Mouse (Mus musculus): ENCODE data around the gene Rala. TPM values are rescaled to one million over a fixed set of nuclear protein-coding genes. Genes with fewer than 3 reads are reported as not detected.

Gene Rala
- 7.6 and 13.1 TPM in 2 replicates for polyA plus RNA-seq (2012; rRNA removed)

GRCm38 (mm10) chr13:17944078-17944917 is at the start of gene Rala:
Gene Rala (minus strand): TSS chr13:17944239.

GRCm38 (mm10) chr13:17992697-17993514 is 48.9 kb upstream of the Rala start, which contains the start of gene Yae1d1:
Gene Yae1d1 (minus strand): TSS chr13:17993349.

Other genes with a start within 250 kb of the Rala start
- 6.8 and 15.7 TPM in 2 replicates for gene Mplkip, start 249.0 kb downstream of the Rala start, polyA plus RNA-seq (2012; rRNA removed)
- 0.08 and 0.15 TPM in 2 replicates for gene Sugct, start 248.7 kb downstream of the Rala start, polyA plus RNA-seq (2012; rRNA removed)
- gene Cdk13, start 139.1 kb downstream of the Rala start, polyA plus RNA-seq (2012; rRNA removed), result 17.3 and 24.1 TPM in 2 replicates
- 0.61 and 1.1 TPM in 2 replicates for gene Yae1d1, start 49.1 kb upstream of the Rala start, polyA plus RNA-seq (2012; rRNA removed)